Mouse (Mus musculus): ENCODE results near the gene Tmem184a. TPM values are rescaled to one million over a fixed set of nuclear protein-coding genes. Genes with fewer than 3 reads are reported as not detected.

Tmem184a gene
- polyA plus RNA-seq, 1 experiment from 2014 or later: 0.19 TPM

- ATAC-seq: peak; percentile 90
- under 1% methylated on average over 42 of the region's 43 CpGs for WGBS
- peak within 1 kb of the TSS; percentile 82 for H3K27ac ChIP-seq
- H3K9ac ChIP-seq (replicated peaks): peak within 1 kb of the TSS; percentile 80
- H3K9me3 ChIP-seq: no peaks in the 10 kb centered on the region
- peak within 1 kb of the TSS; percentile 67 for H3K4me3 ChIP-seq (replicated peaks)
- no peaks in the 10 kb centered on the region for H3K27me3 ChIP-seq
- H3K4me2 ChIP-seq (replicated peaks): peak within 1 kb of the TSS; percentile 98
- H3K36me3 ChIP-seq: peaks cover 32% of the 10 kb centered on the region
- peaks cover 17% of the 10 kb centered on the region for H3K4me1 ChIP-seq (replicated peaks)
Observed at GRCm38 (mm10) chr5:139826357-139827055, 6.8 kb upstream of the Tmem184a start, which contains the start of the genes Gm26938 and Psmg3. TSS of gene Gm26938 (minus strand) at chr5:139826407. TSS of gene Psmg3 (minus strand) at chr5:139826885.

- WGBS: 41% methylated on average over 11 of the region's 11 CpGs
- H3K36me3 ChIP-seq: peaks cover 37% of the 10 kb centered on the region
Observed at GRCm38 (mm10) chr5:139825947-139826346, 6.2 kb upstream of the Tmem184a start.

GRCm38 (mm10) chr5:139824531-139824930, 4.8 kb upstream of the Tmem184a start:
- Histone ChIP-seq H3K27ac (no peak overlapping the region), H3K4me1 (replicated peaks) (peaks cover 17% of the 10 kb centered on the region), H3K9ac (replicated peaks) (no peak overlapping the region), H3K4me3 (replicated peaks) (no peak overlapping the region), H3K4me2 (replicated peaks) (peak overlapping the region; percentile 6; the same call in 1 of the 2 replicates), H3K27me3 (no peaks in the 10 kb centered on the region), H3K36me3 (peaks cover 43% of the 10 kb centered on the region), H3K9me3 (no peaks in the 10 kb centered on the region)
- no peak for ATAC-seq
- 93% methylated on average over 10 of the region's 10 CpGs for WGBS

More at GRCm38 (mm10) chr5:139825947-139826346, 6.2 kb upstream of the Tmem184a start:
- ATAC-seq: peak; percentile 17; the same call in 1 of the 2 replicates
- H3K9me3 ChIP-seq: no peaks in the 10 kb centered on the region
- peak overlapping the region; percentile 67 for H3K4me3 ChIP-seq (replicated peaks)
- peak overlapping the region; percentile 82; the same call in 1 of the 2 replicates for H3K27ac ChIP-seq
- H3K9ac ChIP-seq (replicated peaks): peak overlapping the region; percentile 80
- H3K27me3 ChIP-seq: no peaks in the 10 kb centered on the region
- H3K4me2 ChIP-seq (replicated peaks): peak overlapping the region; percentile 98
- peaks cover 17% of the 10 kb centered on the region for H3K4me1 ChIP-seq (replicated peaks)

GRCm38 (mm10) chr5:139821466-139822459, 2.0 kb upstream of the Tmem184a start:
- no peak for ATAC-seq
- H3K9ac ChIP-seq (replicated peaks): no peak overlapping the region

GRCm38 (mm10) chr5:139818801-139819200, 916 bp downstream of the Tmem184a start:
- no peak overlapping the region for H3K4me2 ChIP-seq (replicated peaks)
- 43% methylated on average over 4 of the region's 4 CpGs for WGBS
- peaks cover 21% of the 10 kb centered on the region for H3K27me3 ChIP-seq
- no peaks in the 10 kb centered on the region for H3K4me1 ChIP-seq (replicated peaks)
- H3K27ac ChIP-seq: no peak overlapping the region
- H3K9me3 ChIP-seq: no peaks in the 10 kb centered on the region
- ATAC-seq: 0 out of 2 replicates have a peak, but pooled peaks have one; percentile 38
- peaks cover 36% of the 10 kb centered on the region for H3K36me3 ChIP-seq
- H3K4me3 ChIP-seq (replicated peaks): no peak overlapping the region
- H3K9ac ChIP-seq (replicated peaks): no peak overlapping the region

More at GRCm38 (mm10) chr5:139821466-139822459, 2.0 kb upstream of the Tmem184a start:
- WGBS: 87% methylated on average over 12 of the region's 12 CpGs
- Histone ChIP-seq H3K36me3 (peaks cover 46% of the 10 kb centered on the region), H3K4me2 (replicated peaks) (no peak overlapping the region), H3K27me3 (no peaks in the 10 kb centered on the region), H3K4me3 (replicated peaks) (no peak overlapping the region), H3K9me3 (no peaks in the 10 kb centered on the region), H3K4me1 (replicated peaks) (peaks cover 17% of the 10 kb centered on the region), H3K27ac (no peak overlapping the region)

- WGBS: 86% methylated on average over 3 of the region's 3 CpGs
- no peak overlapping the region for H3K4me2 ChIP-seq (replicated peaks)
- no peaks in the 10 kb centered on the region for H3K4me1 ChIP-seq (replicated peaks)
- no peak overlapping the region for H3K4me3 ChIP-seq (replicated peaks)
- peaks cover 27% of the 10 kb centered on the region for H3K27me3 ChIP-seq
- no peak overlapping the region for H3K9ac ChIP-seq (replicated peaks)
- ATAC-seq: no peak
- H3K36me3 ChIP-seq: peaks cover 29% of the 10 kb centered on the region
- no peaks in the 10 kb centered on the region for H3K9me3 ChIP-seq
- no peak overlapping the region for H3K27ac ChIP-seq
Observed at GRCm38 (mm10) chr5:139818056-139818455, 1.7 kb downstream of the Tmem184a start.

GRCm38 (mm10) chr5:139817292-139817691, 2.4 kb downstream of the Tmem184a start:
- Histone ChIP-seq H3K4me2 (replicated peaks) (no peak overlapping the region), H3K9ac (replicated peaks) (no peak overlapping the region), H3K4me3 (replicated peaks) (no peak overlapping the region), H3K27me3 (peaks cover 33% of the 10 kb centered on the region), H3K9me3 (no peaks in the 10 kb centered on the region), H3K4me1 (replicated peaks) (no peaks in the 10 kb centered on the region), H3K36me3 (peaks cover 21% of the 10 kb centered on the region), H3K27ac (no peak overlapping the region)
- WGBS: 8% methylated on average over 1 of the region's 1 CpGs
- no peak for ATAC-seq

GRCm38 (mm10) chr5:139816445-139816844, 3.3 kb downstream of the Tmem184a start:
- H3K4me1 ChIP-seq (replicated peaks): no peaks in the 10 kb centered on the region
- H3K9me3 ChIP-seq: no peaks in the 10 kb centered on the region
- no peak overlapping the region for H3K9ac ChIP-seq (replicated peaks)
- H3K4me3 ChIP-seq (replicated peaks): no peak overlapping the region
- H3K4me2 ChIP-seq (replicated peaks): no peak overlapping the region
- H3K27ac ChIP-seq: no peak overlapping the region
- peaks cover 39% of the 10 kb centered on the region for H3K27me3 ChIP-seq
- H3K36me3 ChIP-seq: peaks cover 13% of the 10 kb centered on the region
- ATAC-seq: no peak

- 79% methylated on average over 6 of the region's 6 CpGs for WGBS
- Histone ChIP-seq H3K27ac (no peak overlapping the region), H3K4me2 (replicated peaks) (no peak overlapping the region), H3K36me3 (peaks cover 8% of the 10 kb centered on the region; the same call in 1 of the 2 replicates), H3K9me3 (no peaks in the 10 kb centered on the region), H3K27me3 (peaks cover 41% of the 10 kb centered on the region), H3K9ac (replicated peaks) (no peak overlapping the region), H3K4me3 (replicated peaks) (no peak overlapping the region), H3K4me1 (replicated peaks) (no peaks in the 10 kb centered on the region)
- ATAC-seq: no peak
Observed at GRCm38 (mm10) chr5:139815964-139816363, 3.8 kb downstream of the Tmem184a start.

- Histone ChIP-seq H3K9ac (replicated peaks) (no peak overlapping the region), H3K4me3 (replicated peaks) (no peak overlapping the region), H3K4me2 (replicated peaks) (no peak overlapping the region), H3K27ac (no peak overlapping the region), H3K36me3 (no peaks in the 10 kb centered on the region), H3K27me3 (peaks cover 41% of the 10 kb centered on the region), H3K9me3 (no peaks in the 10 kb centered on the region), H3K4me1 (replicated peaks) (no peaks in the 10 kb centered on the region)
- no peak for ATAC-seq
- WGBS: 13% methylated on average over 13 of the region's 13 CpGs
Observed at GRCm38 (mm10) chr5:139813963-139814381, 5.7 kb downstream of the Tmem184a start.

GRCm38 (mm10) chr5:139813126-139813490, 6.6 kb downstream of the Tmem184a start:
- Histone ChIP-seq H3K36me3 (no peaks in the 10 kb centered on the region), H3K27me3 (peaks cover 41% of the 10 kb centered on the region), H3K9me3 (no peaks in the 10 kb centered on the region), H3K9ac (replicated peaks) (no peak overlapping the region), H3K4me1 (replicated peaks) (no peaks in the 10 kb centered on the region), H3K4me2 (replicated peaks) (no peak overlapping the region), H3K27ac (no peak overlapping the region), H3K4me3 (replicated peaks) (no peak overlapping the region)
- 47% methylated on average over 10 of the region's 10 CpGs for WGBS
- no peak for ATAC-seq
